Mouse (Mus musculus) cerebellum, postnatal 25 days (tissue): ENCODE data around the gene Cog7.

Source experiments
- DNase-seq, 2 experiments: peaks; one replicate each; pipeline ENCODE4 v3.0.0; 2021; ENCODE audit warnings: mixed read lengths in 2 of 2

Gene Cog7

DNA sequence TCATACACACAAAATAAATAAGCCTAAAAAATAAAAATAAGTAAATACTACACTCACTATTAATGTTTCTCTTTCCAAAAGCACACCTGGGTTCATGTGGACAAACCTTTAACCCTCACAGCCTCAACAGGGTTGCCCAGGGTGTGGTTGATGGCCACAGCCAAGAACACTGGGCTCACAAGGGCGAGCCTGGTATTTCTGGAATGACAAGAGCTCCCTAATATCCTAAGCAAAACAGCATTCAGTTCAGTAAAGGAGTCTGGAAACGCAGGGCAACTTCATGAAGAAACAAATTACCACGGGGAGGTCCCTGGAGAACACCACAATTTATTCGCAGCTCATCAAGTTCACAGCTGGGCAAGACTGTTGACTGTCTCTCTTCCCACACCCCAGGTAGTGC is 34.0 kb downstream of the Cog7 start:
- DNase-seq, result no peak

DNA sequence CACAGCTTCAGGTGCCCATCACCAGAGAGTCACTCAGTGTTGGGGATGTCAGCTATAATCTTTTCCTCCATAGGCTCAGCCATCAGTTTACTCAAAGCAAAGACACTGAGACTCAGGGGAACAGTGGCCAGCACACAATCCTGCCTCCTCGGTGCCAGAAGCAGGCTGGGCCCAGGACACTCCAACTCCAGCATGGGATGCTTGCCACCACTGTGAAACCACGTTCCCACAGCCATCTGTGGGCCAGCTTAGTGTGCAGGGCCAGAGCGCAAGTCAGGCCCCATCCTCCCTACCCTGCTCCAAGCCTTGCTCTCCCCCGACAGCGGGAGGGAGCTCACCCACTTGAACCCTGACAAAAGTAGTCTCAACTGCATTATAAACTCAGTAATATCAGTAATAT is 35.3 kb downstream of the Cog7 start:
- DNase-seq, result peak; percentile 62 to 73

DNA sequence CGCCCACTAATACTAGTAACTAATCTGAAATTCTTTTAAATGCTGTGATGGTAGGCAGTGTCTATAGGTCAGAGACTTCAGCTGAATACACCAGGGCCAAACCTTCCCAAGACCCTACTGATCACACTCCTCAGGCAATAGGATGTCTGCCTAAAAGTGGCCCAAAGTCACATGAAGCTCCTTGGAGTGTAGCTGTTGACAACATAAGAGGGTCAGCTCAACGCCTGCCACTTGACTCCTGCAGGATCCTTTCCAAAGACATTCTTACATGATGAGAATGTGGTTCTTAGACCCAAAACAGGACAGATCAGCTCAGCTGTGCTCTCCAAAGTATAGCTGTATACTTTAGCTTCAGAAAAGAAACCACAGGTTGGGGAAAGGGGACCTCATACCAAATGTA is 39.1 kb downstream of the Cog7 start:
- no peak for DNase-seq

DNA sequence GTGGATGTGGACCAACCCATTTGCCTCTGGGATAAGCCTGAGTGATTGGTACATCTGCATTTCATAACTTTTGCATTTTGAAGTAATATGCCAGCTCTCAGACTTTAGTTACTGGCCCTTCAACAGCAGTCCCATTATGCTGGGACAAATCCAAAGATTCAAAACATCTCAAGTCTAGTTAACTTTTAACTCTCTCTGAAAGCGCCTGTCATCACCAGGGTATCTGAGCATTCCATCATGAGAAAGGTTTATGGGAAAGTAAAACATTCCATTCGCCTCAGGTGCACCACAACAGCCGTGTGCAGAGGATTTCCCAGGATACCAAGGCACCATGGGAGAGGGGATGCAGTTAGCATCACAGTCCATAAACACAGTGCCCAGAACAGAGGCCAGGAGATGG is 39.9 kb downstream of the Cog7 start:
- no peak for DNase-seq

DNA sequence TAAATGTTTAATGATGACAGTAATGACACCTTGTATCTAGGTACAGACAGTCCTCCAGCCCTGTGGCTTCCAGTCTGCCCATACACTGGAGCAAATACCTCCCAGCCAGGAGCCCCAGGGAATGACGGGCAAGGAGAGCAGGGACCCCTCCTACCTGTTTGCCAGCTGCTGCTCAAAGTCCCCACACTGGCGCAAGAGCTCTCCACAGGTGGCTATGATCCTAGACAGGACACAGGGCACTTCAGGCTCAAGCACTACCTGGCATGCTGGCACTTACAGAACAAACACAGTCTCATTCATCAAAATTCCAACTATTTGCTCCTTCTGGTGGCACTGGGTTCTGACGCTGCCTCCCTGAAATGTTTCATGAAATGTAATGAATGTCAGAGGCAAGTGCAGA is 40.5 kb downstream of the Cog7 start:
- DNase-seq, result peak in 1 of 2 experiments; percentile 23

DNA sequence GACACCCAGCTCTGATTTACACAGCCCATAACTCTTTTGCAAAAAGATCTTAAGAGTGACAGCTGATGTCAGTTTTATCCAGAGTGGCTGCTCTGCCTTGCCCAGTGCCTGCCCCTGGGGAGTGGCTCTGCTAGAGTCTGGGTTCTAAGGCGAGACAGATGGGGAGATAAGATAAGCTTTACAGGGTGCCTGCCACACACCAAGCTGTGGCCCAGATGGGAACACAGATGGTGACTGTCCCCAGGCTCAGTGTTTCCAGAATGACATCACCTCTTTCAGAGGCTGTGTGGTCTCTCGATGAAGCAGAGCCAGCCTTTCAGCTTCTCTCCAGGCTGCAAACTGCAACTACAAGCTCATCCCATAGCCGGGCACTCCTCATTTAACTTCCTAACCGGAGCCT is 41.8 kb downstream of the Cog7 start:
- DNase-seq, result peak; percentile 89 to 90

DNA sequence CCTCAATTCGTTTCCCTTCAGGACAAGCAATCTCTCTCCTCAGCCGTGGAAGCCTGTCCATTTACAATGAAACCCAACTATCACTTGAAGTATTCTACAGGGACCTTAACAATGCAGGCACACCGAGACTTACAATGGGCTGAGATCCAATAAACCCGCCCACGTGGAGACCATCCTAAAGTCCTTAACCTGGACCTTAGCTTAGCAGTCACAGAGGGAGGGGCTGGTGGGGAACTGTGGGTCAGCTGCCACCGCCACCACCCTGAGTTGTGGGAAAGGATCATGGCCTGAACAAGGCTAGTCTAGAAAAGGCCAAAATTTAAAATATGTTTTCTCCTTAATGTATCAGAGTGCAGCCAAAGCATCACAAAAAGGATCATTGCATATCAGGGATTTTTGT is 42.3 kb downstream of the Cog7 start:
- DNase-seq, result peak in 1 of 2 experiments; percentile 44

DNA sequence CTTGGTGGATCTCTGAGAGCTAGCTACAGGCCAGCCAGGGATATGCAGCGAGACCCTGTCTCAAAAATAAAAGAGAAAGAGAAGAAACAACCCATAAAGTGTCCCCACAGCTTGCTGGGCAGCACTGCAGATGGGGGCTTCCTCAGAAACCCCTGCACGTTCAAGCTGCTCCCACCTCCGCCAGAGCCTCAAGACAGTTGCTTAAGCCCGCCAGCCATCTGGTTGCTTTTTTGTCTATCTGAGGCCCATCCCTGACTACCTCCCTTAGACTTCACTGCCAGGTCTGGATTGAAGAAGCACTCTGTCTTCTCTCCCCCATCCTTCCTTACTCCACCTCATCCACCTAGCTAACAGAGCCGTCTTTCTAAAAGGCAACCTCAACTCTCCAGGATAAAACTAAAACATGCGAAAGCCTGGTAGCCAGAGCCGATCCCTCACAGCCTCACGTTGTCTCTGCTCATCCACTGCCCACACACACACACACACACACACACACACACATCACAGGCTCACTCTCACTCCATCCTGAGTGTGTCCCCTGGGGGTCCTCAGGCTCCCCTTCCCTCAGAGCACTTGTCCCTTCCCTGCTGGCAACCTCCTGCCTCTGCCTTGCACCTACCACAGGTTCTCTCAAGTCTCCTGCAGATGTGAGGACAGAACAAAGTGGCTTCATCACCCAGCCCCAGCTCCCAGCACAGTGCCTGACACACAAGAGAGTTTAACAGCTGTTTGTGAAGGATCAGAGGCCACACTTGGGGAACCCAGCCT is 43.2 kb downstream of the Cog7 start:
- peak; percentile 40 to 53 for DNase-seq

DNA sequence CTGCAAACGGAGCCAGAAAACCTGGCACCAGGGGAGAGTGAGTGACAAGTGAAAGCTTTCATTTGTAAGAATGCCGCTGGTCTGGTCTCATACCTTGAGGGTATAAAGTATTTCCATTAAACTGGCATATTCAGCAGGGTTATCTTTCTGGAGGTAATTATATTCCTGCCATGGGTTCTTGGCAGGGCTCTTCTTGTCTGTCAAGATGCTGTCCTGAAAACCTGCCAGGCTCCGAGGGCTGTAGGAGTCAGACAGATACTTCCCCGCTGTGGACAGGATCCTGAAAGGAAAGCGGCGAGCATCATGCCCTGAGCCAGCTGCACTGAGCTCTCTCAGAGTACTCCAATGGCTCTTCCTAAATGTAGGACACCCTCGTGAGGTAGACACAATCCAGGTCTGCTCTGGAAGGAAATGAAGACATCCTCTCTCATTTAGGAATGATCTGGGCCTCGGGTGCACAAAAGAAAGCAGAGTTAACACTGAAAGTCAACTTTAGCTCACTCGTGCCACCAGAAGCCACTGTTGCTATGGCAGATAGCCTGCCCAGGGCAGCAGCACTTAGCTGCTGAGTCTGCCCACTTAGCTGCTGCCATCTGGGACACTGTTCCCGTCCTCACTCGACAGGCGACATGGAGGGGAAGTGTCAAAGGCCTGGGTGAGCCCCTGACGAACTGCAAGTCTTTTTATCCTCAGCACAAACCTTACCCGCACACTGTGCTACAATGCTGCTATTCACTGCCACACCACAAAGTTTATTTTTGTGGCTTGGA is 44.5 kb downstream of the Cog7 start:
- DNase-seq, result peak; percentile 88 to 93

DNA sequence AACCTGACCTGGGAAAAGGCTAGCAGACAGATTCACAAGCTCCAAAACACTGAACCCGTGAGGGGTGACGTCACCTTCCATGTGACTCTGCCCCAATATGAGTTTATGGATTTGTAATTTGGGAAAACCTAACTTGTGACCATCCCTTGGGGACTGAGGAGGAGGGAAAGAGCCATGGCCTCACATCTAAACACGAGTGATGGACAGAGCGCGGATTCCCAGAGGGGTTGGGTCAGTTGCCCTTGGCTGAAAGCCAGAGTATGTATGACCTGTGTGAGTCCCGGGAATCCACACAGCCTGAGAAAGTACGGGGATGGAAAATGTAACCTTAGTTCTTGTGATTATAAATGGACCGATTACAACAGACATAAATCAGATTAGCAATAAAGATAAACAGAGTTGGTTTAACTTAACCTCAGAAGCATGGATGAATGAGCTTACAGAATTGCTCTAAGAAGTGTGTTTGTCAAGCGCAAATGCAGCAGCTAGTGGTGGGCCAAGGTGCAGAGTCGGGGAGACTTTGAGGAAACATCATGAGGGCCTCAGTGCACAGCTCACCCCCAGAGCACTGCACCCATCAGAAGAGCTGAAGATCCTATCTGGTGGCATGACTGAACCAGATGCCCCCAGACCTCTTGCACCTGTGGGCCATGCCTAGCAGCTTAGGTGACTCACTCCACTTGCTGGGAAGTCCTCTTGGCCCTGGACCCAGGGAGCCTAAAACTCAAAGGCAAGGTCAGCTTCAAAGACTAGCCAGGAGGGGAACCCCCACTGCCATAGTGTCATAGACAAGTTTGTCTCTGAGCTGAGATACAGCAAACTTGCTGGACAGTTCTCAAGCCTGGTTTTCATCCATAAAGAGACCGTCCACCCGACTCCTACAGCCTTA is 45.4 kb downstream of the Cog7 start:
- DNase-seq, result peak; percentile 28 to 36

DNA sequence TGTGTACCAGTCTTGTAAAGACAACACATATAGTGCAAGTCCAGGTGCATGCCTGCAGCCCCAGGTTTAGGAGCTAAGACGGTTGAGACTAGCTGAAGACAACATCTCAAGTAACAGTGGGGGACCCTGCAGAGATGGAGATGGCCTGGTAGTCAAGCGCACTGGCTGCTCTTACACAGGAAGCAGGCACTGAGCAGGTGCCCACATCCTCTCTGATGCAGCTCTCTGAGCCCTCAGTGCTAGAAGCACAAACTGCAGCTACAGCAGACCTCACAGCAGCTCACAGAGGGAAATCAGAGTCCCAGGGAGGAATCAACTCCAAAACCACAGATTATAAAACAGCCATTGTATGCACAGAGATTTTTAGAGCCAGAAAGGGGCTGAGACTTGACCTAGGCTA is 47.2 kb downstream of the Cog7 start:
- peak; percentile 34 to 51 for DNase-seq

DNA sequence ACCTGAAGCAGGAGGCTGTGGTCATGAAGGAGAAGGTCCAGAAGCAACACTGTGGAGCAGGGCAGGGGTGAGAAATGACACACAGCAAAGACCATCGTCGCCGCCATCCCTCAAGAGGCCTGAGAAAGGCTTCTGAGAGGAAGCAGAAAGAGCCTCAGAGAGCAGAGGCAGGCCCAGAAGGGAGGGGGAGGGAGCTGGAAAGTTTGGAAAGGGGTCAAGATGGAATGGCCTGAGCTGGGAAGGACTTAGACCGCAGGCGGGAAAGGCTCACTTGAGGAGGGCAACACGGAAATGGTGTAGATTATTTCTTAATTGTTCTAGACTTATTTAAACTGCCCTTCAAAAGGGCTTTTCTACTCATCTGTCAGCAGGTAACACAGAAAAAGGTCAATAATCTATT is 47.8 kb downstream of the Cog7 start:
- no peak for DNase-seq

DNA sequence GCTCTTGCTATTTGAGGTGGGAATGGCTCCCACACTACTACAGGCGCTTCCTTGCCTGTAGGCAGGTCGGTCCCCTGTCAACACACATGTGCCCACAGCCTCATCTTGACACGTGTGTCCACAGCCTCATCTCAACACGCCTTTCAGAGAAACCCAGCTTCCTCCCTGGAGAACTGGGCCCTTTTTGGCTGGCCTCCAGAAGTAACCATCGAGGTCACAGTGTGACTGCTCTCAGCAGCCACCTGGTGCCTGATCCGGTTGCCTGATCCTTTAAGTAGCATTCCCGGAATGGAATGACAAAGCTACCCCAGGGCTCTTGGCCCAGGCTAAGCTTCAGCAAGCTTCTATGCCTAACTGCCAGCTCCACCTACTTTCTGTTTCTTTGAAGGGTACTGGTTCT is 50.3 kb downstream of the Cog7 start:
- peak; percentile 74 to 83 for DNase-seq

DNA sequence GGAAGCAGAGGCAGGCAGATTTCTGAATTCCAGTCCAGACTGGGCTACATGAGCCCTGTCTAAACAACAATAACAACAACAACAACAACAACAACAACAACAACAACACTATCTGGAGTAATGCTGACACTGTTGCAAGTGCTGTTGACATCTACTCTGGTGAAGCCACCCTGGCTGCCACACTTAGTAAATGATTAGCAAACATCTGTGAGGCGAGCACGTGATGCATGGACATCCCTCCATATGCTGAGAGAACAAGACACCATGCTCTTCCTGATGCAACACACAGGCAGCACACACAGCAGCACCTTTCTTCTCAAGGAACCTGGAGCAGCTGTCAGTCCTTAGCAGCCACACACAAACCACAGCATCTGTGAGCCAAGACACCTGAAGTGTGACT is 53.6 kb downstream of the Cog7 start:
- no peak for DNase-seq

DNA sequence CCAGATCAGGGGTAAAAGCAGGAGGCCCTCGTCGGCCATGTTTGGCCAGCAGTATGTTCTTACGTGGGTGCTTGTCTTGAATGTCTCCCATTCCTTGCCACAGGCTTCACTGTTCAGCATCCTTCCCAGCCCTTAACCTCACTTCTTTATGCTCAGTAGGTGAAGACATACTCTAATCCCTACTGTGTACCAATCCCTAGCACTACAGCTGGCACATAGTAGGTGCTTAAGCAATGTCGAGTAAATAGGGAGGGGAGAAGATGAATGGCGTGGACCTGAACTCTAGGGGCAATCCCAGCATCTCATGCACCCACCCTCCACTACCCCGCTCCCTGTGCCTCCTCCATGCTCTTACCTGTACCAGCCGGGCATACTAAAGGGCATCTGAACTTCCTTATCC is 57.1 kb downstream of the Cog7 start:
- no peak for DNase-seq

DNA sequence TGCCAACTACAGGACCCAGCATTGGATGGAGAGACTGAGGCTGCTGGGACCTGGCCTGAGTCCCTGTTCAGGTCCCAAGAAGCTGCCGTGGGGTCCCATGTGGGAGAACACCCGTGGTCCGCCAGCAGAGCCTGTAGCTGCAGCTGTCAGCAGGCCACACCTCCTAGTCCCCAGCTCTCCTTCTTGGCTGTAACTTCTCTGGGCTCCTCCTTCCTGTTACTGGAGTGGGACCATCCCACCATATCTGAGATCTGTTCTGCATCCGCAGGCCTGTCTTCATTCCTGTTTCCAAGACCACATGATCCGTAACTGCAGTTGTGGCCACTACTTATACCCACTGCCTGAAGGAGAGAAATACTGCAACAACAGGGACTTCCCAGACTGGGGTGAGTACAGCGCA is 67.6 kb downstream of the Cog7 start:
- no peak for DNase-seq

DNA sequence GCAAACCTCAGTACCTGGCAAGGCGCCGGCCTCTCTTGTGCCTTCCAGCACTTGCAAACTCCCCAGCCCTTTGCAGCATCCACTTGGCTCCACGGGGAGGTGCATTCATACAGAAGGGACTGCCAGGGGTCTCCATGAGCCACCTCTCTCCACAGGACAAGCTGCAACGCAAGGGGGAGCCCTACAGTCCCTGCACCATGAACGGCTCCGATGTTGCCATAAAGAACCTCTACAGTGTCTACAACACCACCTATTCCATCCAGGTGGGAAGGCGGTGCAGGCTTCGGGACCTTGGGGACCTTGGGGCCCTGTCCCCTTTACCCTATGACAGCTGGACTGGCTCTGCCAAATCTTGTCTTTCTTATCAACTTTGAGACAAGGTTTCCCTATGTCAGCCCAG is 69.3 kb downstream of the Cog7 start:
- DNase-seq, result no peak

DNA sequence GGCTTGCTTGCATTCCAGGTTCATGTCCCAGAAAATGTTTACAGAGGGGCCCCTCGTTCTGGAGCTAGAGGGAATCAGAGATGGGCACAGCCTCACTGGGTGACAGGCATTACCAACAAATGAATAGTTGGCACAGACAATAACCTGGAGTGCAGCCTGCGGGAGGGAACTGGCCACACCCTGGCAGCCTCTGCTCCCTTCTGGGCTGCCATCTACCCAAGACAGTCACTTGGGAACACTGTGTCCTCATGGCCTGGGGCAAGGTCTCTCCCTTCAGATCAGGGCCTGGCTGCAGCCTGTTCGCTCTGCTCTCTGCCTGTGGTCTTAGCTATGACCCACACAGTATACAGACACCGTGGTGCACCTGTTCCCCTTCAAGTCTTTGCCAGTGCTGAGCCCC is 74.6 kb downstream of the Cog7 start:
- peak in 1 of 2 experiments; percentile 29 for DNase-seq

DNA sequence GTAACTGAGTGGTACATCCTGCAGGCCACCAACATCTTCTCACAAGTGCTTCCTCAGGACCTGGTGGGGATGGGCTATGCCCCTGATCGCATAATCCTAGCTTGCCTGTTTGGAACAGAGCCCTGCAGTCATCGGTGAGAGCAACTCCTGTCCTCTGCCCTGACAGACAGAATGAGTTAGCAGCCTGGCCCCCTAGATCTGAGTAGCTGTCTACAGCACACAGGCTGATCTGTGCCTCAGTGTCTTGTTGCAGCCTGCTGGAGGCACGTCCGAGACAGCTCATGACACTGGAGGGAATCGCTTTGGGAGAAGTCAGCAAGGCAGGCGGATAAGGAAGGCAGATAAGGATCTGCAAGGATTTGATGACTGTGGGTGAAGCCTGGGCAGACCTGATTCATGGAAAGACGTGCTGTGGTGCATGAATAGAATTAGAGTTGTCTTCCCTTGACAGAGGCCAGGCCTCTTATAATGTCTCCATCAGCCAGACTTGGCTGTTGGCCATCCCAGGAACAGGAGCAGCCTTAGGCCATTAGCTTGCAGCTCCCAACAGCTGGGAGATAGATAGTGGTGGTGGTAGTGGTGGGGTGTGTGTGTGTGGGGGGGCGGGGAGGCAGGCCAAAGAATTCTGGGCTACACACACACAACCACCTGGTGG is 78.6 kb downstream of the Cog7 start:
- DNase-seq, result no peak

DNA sequence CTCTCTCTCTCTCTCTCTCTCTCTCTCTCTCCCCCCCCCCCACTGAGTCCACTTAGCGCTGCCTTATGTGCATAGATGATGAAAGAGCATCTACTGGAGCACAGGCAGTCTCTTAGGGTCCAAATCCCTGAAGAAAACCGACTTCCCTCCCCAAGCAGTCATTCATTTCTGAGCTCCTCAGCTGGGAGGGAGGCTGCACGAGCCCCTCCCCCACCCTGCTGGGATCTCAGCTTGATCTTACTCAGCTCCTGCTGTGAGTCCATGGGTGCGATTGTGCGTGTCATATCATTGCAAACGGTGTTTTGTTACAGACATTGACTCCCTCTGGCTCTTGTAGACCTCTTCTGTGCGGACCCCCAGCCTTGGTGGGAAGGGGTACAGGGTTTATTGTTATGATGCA is 81.6 kb downstream of the Cog7 start:
- peak; percentile 25 to 43 for DNase-seq

DNA sequence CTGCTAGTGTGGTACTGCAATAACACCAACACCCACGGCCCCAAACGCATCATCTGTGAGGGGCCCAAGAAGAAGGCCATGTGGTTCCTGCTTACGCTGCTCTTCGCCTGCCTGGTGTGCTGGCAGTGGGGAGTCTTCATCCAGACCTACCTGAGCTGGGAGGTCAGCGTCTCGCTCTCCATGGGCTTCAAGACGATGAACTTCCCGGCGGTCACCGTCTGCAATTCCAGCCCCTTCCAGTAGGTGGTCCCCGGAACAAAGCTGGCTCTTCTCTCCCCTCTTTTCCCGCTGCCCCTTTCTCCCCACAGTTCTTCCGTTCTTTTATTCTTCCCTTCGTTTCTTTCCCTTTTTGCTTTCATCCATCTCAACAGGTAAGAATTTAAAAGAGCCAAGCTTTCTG is 82.2 kb downstream of the Cog7 start:
- DNase-seq, result peak; percentile 77 to 82

DNA sequence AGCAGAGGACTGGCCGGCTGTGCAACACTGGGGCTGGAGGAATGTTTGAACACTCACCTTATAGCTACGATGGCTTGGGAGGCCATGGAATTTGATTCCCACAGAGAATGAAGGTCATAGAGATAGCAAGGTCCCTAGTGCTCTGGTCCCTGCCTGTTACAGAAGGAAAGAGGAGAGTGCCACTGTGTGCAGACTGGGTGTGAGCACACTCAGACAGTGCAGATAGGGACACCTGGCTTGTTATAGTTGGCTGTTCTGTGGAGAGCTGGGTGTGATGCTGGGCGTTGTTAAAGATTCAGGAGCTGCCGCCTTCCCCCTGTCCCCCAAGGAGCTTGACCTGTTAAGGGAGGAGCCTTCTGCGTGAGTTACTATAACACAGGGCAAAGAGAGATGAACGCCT is 84.8 kb downstream of the Cog7 start:
- no peak for DNase-seq
